Mouse (Mus musculus) erythroid progenitor cell, adult 5-6 weeks (primary cell): ENCODE measurements around the gene Ccdc137. TPM values are rescaled to one million over a fixed set of nuclear protein-coding genes. Genes with fewer than 3 reads are reported as not detected.
"Not testable (repeated sequence)": the region's sequence is repeated elsewhere in the genome, so short reads cannot be mapped to it uniquely, and the experiment has no call there.

Source experiments
- ATAC-seq: replicated peaks from 2 replicates; pipeline ENCODE4 v1.8.0; 2016; ENCODE audit warnings: moderate number of reproducible peaks, mild to moderate bottlenecking, moderate TSS enrichment, inconsistent platforms; ENCODE audit not compliant: poor library complexity, low FRiP score, severe bottlenecking
- total RNA-seq, 2 experiments: library from RNA; stranded (forward) in 1 of 2; stranded (reverse) in 1 of 2; fragments of 150-400 nt in 1 of 2; fragments of 186-747, 209-891 nt in 1 of 2; gene quantifications; 2 replicates each; pipeline versions ENCODE4 v1.2.3 to v1.2.4; 2015 to 2017; ENCODE audit warnings: low replicate concordance in 2 of 2

Gene Ccdc137
- 5.8 and 26.8 TPM in 2 replicates for total RNA-seq (2015; ENCODE audit: low replicate concordance)
- total RNA-seq (2017; ENCODE audit: low replicate concordance) = 21.2 and 24.0 TPM in 2 replicates

GRCm38 (mm10) chr11:120457772-120458751 is at the start of gene Ccdc137, which contains the start of gene Oxld1:
Gene Ccdc137, plus strand, starts transcription at chr11:120458115.
Gene Oxld1, minus strand, starts transcription at chr11:120458068.
- ATAC-seq = peak; percentile 68

GRCm38 (mm10) chr11:120413621-120414020 is 44.3 kb upstream of the Ccdc137 start:
- ATAC-seq = not testable (repeated sequence)

- no peak for ATAC-seq
Observed at GRCm38 (mm10) chr11:120417852-120418251, 40.1 kb upstream of the Ccdc137 start.

DNA sequence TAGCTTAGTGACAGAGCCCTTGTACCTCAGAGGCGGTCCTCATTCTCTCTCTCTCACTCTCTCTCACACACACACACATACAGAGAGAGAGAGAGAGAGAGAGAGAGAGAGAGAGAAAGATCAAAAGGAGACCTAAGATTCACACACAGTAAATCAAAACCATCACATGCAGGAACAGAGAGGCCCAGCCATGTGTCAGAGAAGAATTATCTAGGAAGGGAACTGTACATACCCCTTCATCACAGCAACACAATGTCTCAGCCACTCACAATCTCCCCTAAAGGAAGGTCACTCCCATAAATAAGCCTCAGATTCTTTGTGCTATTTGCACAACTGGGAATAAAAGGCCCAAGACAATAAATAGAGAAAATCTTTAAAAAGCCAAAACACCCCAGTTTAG is 39.3 kb upstream of the Ccdc137 start:
- no peak for ATAC-seq

DNA sequence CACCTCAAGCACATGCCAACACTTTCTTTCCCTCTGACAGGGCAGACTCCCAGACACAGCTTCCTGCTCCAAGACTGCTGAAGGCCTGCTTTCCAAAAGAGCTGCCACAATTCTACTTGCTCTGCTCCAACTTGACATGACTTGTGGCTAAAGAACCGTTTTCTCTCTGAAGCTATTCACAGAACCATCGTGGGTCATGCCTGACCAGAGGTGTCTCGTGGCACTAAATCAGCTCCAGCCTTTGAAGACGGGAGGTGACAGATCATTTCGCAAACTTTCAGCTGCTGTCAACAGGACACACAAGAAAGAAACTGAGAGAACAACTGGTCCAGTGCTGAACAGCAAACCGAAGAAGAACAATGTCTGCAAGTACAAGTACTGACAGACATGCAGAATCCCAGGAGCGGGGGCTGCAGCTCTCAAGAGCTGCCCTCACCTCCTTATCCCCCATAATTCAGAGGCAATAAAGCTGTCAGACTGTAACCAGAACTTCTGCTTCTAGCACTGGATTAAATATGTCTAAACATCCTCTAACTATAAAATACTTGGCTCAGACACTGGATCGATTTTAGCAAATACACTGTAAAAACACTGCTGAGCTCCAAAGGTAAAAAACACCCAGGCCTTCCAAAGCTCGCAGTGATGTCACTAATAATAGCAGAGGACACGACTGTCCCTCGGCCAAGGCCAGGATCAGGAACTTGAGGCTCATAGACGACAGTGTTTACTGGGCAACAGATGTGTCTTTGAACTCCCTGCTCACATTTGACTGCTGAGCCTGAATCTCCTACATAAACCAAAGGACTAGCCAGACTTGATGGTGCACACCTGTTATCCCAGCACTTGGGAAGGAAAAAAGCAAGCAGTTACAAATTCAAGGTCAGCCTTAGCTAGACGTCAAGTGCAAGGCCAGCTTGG is 35.0 kb upstream of the Ccdc137 start:
- ATAC-seq = no peak

GRCm38 (mm10) chr11:120423569-120424295 is 34.2 kb upstream of the Ccdc137 start:
- peak; percentile 74 for ATAC-seq

GRCm38 (mm10) chr11:120426727-120427126 is 31.2 kb upstream of the Ccdc137 start:
- no peak for ATAC-seq

DNA sequence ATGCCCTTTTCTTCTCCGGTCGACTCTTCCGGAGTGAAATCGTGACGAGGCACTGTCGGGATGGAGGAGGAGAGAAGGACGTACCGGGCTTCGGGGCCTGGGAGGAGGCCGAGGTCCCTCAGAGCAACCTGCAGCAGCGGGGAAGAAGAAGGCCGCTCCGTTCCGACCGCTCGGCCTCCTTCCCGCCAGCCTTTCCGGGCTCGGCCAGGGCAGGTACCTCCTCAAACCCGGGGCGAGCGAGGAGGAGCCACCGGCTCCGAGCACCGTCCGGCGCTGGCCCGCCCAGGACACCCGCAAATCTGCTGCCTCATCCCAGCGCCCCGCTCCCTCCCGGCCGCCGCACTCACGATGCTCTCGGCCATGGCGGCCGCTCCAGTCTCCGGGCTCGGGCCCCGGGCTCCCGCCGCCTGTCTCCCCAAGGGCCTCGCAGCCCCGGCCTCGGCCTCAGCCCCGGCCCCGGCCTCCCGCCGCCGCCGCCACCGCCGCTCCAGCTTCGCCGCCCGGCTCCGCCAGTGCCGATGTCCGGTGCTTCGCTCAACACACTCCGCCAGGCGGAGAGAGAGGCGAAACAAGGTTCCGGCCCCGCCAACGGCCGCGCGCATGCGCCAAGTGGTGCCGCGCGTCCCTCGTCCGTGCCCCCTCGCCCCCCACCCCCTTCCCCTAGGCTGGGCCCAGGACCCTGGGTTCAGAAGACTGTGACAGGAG is 20.6 kb upstream of the Ccdc137 start, which contains the start of gene Nploc4:
Nploc4 (minus strand) TSS at position 557 of the 705 bp plus-strand sequence.
- peak; percentile 90 for ATAC-seq

GRCm38 (mm10) chr11:120437857-120438385 is 20.0 kb upstream of the Ccdc137 start:
- ATAC-seq = no peak

- ATAC-seq = no peak
Observed at GRCm38 (mm10) chr11:120442344-120442743, 15.6 kb upstream of the Ccdc137 start, which contains the start of gene Tspan10. Gene Tspan10, plus strand, starts transcription at chr11:120442644.

DNA sequence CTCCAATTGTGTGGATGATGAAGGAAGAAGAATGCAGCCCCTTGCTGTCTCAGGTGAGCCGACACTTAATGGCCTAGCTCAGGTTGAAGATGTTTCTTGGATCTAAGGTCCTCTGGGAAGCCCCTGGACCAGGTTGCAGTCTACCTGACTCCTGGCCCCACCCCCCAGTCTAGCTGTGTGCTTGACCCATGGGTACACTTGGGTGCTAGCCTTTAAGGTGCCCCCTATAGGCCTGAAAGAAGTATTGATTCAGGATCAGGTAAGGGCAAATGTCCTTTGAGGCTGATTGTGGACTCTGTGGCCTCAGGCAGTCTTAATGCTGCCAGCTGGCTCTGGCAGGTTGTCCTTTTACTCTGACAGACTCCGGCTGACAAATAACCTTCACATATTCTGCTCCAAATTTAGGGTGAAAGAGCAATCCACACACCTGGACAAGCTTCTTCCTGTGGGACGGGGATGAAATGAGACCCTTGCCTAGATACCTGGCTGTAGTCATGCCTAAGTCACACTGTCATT is 15.1 kb upstream of the Ccdc137 start:
- no peak for ATAC-seq

DNA sequence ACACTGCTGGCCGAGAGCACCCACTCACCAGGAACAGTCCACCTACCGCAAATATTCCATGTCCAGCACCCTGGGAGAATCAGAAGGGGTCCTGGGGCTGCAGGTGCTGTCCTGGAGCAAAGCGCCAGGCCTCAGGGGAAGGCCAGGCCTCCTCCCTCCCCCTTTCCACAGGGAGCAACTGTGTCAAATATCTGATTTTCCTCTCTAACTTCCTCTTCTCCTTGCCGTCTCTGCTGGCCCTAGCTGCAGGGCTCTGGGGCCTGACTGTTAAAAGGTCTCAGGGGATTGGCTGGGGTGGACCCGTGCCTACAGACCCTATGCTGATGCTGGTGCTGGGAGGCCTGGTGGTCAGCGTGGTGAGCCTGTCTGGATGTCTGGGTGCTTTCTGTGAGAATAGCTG is 13.8 kb upstream of the Ccdc137 start:
- no peak for ATAC-seq

- no peak for ATAC-seq
Observed at GRCm38 (mm10) chr11:120445475-120445874, 12.4 kb upstream of the Ccdc137 start.

DNA sequence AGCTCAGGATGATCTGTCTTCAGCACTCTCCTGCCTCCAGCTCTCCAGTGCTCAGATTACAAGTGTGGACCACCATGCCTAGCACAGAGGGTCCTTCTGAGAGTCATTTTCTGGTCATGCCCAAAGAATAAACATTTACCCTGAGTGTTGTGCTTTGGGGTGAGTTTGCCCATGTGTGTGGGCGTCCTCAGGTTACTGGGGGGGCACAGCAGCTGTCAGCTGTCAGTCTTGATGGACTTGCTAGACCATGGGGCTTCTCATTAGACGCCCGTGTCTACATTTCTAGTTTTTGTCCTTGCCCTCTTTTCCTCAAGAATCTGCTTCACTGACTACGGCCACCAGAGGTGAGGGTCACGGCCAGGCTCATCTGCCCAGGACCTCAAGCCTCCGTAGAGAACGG is 10.7 kb upstream of the Ccdc137 start:
- ATAC-seq = no peak

GRCm38 (mm10) chr11:120452246-120452645 is 5.7 kb upstream of the Ccdc137 start:
- no peak for ATAC-seq

- ATAC-seq = no peak
Observed at GRCm38 (mm10) chr11:120453306-120453705, 4.6 kb upstream of the Ccdc137 start, which contains the start of gene Pde6g. Gene Pde6g, minus strand, starts transcription at chr11:120453500.

DNA sequence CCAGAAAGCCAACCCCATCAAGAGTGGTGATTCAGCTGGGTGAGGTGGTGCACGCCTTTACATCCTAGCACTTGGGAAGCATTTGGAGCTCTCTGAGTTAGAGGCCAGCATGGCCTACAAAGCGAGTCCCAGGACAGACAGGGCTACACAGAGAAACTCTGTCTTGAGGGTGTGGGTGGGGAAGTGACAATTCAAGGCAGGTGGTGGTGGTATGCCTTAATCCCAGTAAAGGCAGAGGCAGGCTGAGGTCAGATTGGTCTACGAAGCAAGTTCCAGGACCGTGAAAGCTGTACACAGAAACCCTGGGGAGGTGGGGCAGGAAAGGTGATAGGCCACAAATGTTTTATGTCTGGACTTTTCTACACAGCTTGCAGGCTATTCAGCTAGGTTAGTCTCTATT is 3.0 kb upstream of the Ccdc137 start:
- ATAC-seq = no peak

DNA sequence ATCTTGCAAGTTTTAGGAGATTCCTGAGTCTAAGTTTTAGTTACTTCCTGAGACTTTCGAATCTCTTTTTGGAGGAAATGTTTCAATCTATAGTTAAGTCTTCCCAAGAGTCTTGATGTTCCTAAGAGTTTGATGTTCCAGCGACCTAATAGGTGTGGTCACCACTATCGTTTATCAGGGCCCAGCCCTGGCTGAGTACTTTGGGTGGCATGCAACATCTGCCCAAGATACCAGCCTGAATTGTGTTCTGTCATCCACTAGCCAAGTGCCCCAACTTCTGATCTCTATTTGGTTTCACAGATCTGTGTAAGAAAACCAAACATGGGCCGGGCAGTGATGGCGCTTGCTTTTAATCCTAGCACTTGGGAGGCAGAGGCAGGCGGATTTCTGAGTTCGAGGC is 2.5 kb upstream of the Ccdc137 start:
- peak; percentile 72 for ATAC-seq
